Mouse (Mus musculus) layer of hippocampus, adult 11-12 months (tissue): ENCODE data around the gene Gm40193.
"Not testable (repeated sequence)": the region's sequence is repeated elsewhere in the genome, so short reads cannot be mapped to it uniquely, and the experiment has no call there.

ENCODE experiments used
- DNase-seq: peaks from one replicate; pipeline ENCODE4 v3.0.0; 2022; ENCODE audit warnings: low spot score

Gene Gm40193

DNA sequence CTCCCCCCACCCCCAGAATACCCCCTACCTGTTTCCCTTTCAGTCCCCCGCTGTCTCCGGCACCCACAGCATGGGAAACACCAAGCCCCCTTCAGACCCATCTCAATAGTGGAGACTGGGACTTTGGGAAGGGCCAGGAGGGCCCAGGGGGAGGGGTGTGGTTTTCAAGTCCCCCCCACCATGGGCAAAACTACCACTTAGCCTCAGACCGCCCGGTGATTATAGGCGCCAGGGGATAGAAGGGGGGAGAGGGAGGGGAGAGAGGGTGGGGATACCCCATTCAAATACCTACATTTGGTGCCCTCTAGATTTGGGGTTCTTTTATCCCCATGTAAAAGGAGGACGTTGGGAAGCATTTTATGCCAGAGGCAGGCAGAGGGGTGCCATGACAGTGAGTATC, at the start of gene Gm40193:
Gm40193 (minus strand) TSS at position 101 of the 400 bp plus-strand sequence.
- no peak for DNase-seq

DNA sequence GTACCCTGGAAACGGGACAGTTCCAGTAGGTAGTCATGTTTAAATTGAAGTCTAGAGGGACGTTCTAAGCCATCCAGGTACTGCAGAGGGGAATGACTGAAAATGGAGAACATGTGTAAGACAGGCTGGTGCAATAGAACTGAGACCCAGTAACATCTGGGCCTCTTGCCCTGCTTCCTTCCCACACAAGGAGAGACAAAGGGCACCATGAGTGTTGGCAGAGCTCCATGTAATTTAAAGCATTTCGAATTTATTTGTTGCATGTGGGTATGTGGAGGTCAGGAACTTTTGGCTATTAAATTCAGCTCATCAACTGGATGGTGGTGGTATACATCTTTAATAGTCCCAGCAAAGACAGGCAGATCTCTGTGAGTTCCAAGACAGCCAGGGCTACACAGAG, 49.5 kb upstream of the Gm40193 start:
- DNase-seq, result no peak

- DNase-seq, result no peak
Observed at GRCm38 (mm10) chr11:70580921-70581320, 48.2 kb upstream of the Gm40193 start.

DNA sequence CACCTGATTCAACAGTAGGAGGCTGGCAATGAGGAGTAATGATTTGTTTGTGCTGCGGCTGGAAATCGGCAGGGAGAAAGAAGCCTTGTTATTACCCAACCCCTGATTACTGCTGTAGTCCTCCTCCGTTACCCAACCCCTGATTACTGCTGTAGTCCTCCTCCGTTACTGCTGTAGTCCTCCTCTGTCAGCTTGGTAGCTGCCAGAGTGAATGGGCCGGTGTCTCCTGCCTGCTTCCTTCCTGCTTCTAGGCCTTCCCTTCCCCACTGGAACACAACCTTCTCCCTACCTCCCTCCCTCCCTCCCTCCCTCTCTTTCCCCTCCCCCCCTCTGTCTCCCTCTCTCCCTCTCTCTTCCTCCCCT, 47.6 kb upstream of the Gm40193 start:
- DNase-seq, result no peak

- no peak for DNase-seq
Observed at GRCm38 (mm10) chr11:70579710-70580357, 47.1 kb upstream of the Gm40193 start.

GRCm38 (mm10) chr11:70578962-70579361, 46.2 kb upstream of the Gm40193 start:
- DNase-seq, result no peak

DNA sequence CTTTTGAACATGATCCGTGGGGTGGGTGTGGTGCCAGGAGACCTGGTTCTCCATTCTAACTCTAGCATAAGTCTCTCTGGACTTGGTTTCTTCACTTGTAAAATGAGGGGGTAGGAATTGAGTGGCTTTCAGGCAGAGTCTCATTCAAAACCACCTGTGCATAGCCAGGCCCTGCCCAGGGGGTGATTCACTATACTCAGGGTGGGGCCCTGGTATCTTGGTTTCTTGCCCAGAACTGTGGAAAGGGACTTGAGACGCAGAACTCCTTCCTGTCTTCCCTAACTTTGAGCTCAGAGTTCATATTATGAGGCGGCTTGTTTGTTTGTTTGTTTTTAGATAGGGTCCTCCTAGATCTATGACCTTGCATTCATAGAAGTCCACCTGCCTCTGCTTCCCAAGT, 44.5 kb upstream of the Gm40193 start:
- no peak for DNase-seq

GRCm38 (mm10) chr11:70573872-70574271, 41.1 kb upstream of the Gm40193 start:
- DNase-seq, result no peak

DNA sequence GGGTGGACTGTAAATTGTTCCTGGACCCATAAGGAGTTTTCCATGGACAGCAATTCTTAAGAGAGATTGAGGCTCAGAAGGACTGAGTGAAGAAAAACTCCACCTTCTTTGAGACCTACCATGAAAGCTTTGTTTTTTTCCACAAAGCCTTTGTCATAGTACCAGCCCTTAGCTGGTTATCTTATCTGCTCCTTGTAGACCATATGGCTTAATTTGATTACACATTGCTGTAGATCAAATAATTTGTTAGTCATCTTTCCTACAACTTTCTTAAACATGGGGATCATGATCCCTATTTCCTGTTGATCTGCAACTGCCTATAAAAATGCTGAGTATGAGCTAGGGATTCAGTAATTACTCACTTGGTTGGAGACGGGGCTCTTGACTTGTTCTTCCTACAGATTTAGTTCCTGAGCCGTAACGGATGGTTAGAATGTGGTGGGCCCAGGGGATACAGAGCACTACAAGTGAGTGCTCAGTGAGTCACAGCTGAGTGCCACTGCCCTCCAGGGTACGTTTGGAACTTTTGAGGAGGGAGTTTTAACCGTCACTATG, 39.7 kb upstream of the Gm40193 start:
- no peak for DNase-seq

- DNase-seq, result no peak
Observed at GRCm38 (mm10) chr11:70571641-70572040, 38.9 kb upstream of the Gm40193 start.

GRCm38 (mm10) chr11:70570614-70571013, 37.9 kb upstream of the Gm40193 start:
- DNase-seq, result not testable (repeated sequence)

GRCm38 (mm10) chr11:70566586-70566985, 33.8 kb upstream of the Gm40193 start:
- no peak for DNase-seq

DNA sequence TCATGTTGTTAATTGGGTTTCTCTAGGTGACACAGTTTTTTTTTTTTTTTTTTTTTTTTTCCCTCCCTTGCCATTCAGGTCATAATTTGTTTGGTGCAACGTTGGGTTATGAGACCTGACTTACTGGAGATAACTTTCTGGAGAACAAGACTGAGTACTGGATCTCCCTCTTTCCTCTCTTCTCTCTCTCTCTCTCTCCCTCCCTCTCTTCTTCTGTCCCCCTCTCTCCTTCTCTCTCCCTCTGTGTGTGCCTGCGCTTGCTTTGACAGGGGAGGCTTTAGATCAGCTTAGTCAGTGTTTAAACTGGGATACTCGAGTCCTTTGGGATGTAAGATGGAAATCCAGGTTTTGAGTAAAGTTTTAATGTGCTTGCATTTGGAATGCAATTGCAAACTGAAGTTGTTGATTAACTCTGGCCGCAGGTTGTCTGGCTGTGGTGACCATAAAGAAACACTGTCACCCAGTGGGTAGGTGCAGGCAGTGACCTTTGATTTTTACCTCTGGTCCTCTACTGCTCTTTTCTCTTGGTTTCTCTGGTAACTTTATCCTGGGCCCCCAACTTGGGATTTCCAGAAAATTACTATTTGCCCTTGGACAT, 31.6 kb upstream of the Gm40193 start:
- no peak for DNase-seq

GRCm38 (mm10) chr11:70563470-70564275, 30.9 kb upstream of the Gm40193 start:
- no peak for DNase-seq

GRCm38 (mm10) chr11:70562995-70563469, 30.3 kb upstream of the Gm40193 start:
- DNase-seq, result no peak

- DNase-seq, result peak; percentile 89
Observed at GRCm38 (mm10) chr11:70562287-70562994, 29.7 kb upstream of the Gm40193 start, which contains the start of gene Mink1. Gene Mink1, plus strand, starts transcription at chr11:70562881.

DNA sequence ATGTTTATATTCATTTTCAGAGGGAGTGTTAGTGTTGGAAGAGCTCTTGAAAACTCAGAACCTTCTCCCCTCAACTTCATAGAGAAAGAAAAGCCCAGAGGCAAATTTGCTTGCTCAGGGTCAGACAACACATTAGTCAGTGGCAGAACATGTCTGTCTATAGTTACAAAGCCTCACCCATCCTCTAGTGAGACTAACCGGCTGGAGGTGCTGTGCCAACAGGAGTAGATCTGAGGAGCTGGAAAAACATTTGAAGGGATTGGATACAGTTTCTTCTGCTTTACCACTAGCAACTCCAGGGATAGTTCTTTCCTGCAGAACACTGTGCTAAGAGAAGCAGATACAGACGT, 29.2 kb upstream of the Gm40193 start:
- no peak for DNase-seq

GRCm38 (mm10) chr11:70557545-70557944, 24.8 kb upstream of the Gm40193 start:
- no peak for DNase-seq

DNA sequence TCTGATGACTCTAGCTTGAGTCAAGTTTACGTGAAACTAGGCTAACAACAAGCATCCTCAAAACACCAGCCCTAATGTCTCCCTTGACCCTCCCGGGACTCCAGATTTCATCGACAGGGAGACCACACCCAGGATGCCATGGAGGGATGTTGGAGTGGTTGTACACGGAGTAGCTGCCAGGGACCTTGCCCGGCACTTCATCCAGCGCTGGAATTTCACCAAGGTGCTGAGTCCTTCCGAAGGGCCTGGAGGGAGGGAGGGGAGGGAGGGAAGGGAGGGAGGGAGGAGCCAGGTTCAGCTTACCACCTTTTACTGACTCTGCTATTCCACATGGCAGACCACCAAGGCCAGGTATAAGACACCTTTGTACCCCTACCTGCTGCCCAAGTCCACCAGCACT, 21.2 kb upstream of the Gm40193 start:
- no peak for DNase-seq

GRCm38 (mm10) chr11:70551526-70551925, 18.8 kb upstream of the Gm40193 start:
- no peak for DNase-seq

DNA sequence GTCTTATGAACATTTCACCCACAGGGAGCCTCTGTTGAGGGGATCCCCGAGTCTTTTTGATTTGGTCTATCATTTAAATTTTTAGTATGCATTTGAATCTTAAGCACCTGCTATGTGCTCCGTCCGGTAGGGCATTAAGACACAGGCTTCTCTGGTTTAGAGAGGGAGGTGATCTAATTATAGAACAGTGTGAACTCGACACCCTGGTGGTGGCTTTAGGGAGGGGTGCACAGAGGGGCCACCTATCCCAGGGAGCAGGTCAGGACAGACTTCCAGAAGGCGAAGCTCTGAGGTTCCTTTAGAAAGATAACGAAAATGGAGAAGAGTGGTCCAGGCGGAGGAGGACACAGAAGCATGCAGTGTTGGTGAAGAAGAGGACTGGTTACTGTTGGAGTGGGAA, 11.8 kb upstream of the Gm40193 start:
- DNase-seq, result no peak

- DNase-seq, result no peak
Observed at GRCm38 (mm10) chr11:70541415-70541814, 8.7 kb upstream of the Gm40193 start.
